Mouse (Mus musculus) CD4-positive naive resting alpha-beta T cell, adult 76 days (primary cell): Measurements from ENCODE around the gene Eefsec. TPM values are rescaled to one million over a fixed set of nuclear protein-coding genes. Genes with fewer than 3 reads are reported as not detected.

Source experiments
- total RNA-seq: library from RNA; stranded (reverse); gene quantifications from one replicate; pipeline ENCODE4 v1.2.4, GENCODE M21; 2023

The Eefsec gene
- 49.9 TPM for total RNA-seq

GRCm38 (mm10) chr6:88446063-88447002, at the start of gene Eefsec:
Gene Eefsec (minus strand): TSS chr6:88446539.

GRCm38 (mm10) chr6:88465181-88465920, 19.0 kb upstream of the Eefsec start, which contains the start of gene Ruvbl1:
Gene Ruvbl1 (plus strand): TSS chr6:88465409.

GRCm38 (mm10) chr6:88221968-88222367, 224.4 kb downstream of the Eefsec start, which contains the start of gene Dnajb8:
Gene Dnajb8 (plus strand): TSS chr6:88222268.

Other genes with a start within 250 kb of the Eefsec start
- gene Dnajb8, start 224.3 kb downstream of the Eefsec start, total RNA-seq: not detected
- gene Ruvbl1, start 18.9 kb upstream of the Eefsec start, total RNA-seq: 32.7 TPM
- 214 TPM for gene Sec61a1, start 72.4 kb upstream of the Eefsec start, total RNA-seq
- not detected for gene Kbtbd12, start 191.4 kb upstream of the Eefsec start, total RNA-seq